Mouse (Mus musculus) left cerebral cortex, postnatal 4 days (tissue): ENCODE results near the gene Pex11b. TPM values are rescaled to one million over a fixed set of nuclear protein-coding genes. Genes with fewer than 3 reads are reported as not detected.
"Not testable (repeated sequence)": the region's sequence is repeated elsewhere in the genome, so short reads cannot be mapped to it uniquely, and the experiment has no call there.

ENCODE experiments used
- DNase-seq: peaks from one replicate; pipeline ENCODE4 v3.0.0-alpha.2; 2022
- intact Hi-C: fragments of 180-260 bp; cut with DNase I; formaldehyde crosslinking; loops from one replicate; pipeline ENCODE4 v1.15.1; 2025
- total RNA-seq, 2 experiments: library from RNA; stranded (reverse); gene quantifications; 2 replicates each; pipeline ENCODE4 v1.2.3; 2021

Pex11b gene
- total RNA-seq, 2 experiments from 2014 or later: 43.4 to 44.0 TPM

DNA sequence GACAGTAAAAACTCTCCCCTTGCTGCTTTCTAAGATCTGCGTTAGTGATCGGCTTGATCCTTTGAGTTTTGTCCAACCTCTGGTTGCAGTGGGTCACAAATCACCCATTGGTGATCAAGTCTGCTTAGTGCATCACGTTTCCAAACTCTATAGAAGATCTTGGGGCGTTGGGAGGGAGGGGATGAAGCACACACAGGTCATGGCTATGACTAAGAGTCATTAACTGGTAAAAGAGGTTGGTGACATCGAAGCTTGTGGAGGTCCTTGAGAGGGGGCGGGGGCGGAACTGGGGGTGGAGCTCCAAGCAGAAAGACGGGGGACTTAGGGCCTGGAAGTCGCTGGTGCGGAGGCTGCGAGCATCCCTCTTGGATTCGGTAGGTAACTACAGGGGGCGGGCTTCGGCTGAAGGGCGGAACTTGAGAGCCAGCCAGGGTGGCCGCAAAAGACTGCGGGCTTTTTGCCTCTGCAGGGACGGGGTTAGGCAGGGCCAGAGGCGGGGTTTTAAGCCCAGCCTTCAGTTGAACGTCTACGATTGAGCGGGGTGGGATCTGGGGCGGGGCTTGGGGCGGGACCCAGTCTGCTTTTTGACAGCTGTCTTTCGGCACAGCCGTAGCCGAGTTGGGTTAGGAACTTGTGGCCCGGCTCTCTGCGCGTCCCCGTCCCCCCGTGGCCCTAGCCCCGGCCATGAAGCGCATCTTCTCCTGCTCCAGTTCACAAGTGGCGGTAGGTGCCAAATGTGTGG, 34.7 kb downstream of the Pex11b start, which contains the start of gene Ankrd35:
Gene Ankrd35, plus strand, starts transcription at position 405 of the 742 bp plus-strand sequence.
- intact Hi-C loops: no loop called here
- DNase-seq: peak; percentile 77

DNA sequence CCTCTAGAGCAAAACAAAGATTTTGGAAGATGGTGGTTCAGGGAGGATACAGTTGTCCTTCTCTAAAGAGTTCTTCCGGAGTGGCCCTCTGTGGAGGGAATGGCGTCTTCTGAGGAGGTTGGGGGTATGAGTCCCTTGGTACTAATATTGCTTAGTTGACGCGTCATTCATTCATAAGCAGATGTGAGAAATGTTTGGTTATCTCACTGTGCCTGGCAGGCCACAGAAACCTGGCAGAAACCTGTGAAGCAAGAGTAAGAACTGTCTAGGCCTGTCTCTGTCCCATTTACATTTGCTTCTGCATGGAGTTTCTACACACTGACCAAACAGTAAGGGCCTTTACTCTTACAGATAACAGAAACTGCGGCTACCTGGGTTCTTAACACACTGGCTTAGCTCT, 36.3 kb downstream of the Pex11b start:
- intact Hi-C loops: no loop called here

GRCm38 (mm10) chr3:96673514-96673913, 38.3 kb downstream of the Pex11b start:
- intact Hi-C loops: no loop called here

More for the DNA sequence above, 36.3 kb downstream of the Pex11b start:
- no peak for DNase-seq

GRCm38 (mm10) chr3:96674442-96674841, 39.3 kb downstream of the Pex11b start:
- intact Hi-C loops: no loop called here
- DNase-seq: no peak

More at GRCm38 (mm10) chr3:96673514-96673913, 38.3 kb downstream of the Pex11b start:
- DNase-seq: no peak

DNA sequence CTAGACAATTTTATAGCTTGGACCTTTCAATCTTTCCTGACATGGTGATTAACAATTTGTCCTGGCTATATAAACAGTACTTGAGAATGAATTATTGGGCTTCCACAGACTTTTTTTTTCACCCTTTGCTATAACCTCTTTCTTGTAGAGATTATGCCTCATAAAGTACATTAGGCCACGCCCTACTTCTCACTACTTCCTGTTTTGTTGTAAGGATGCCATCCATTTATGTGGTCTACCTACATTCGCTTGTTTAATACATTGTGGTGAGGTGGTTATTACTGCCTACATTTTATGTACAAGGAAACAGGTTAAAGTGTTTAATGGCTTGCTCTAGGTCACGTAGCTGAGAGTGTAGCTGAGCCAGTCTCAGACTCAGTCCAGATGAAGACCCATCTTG, 40.0 kb downstream of the Pex11b start:
- intact Hi-C loops: no loop called here
- no peak for DNase-seq

DNA sequence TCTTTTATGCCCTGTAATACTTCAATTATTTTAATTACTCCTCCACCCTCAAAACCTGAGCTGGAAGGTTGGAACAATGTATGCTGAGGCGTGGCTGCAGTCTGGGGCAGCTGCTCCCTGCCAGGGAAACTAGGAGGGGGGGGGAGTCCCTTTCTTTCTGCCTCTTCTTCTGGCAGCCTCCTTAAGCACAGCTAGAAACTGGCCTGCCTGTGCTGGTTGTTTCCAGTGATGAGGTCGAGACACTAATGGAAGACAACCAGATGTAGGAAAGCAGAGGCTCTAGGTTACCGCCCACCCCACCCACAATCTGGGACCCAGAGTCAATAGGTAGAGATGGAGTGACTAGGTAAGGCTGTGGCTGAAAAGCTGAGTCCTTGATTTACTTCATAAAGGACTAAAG, 40.5 kb downstream of the Pex11b start:
- no peak for DNase-seq
- intact Hi-C loops: no loop called here

DNA sequence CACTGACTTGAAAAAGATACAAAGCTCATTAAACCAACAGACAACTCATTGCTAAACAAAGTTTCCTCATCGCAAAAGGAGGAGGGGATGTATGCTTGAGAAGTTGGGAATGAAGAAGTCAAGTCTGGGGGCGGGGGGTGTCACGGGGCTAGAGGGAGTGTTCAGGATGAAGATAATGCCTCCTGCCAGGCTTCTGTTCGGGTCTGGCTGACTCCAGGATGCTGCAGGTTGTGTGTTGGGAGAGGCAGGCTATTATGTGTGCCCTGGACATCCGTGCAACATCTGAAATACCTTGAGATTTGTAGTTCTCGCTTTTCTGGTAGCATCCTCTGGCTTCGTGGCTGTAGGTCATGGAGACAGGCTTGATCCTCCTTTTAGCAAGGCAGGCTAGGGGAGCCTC, 43.3 kb downstream of the Pex11b start:
- no peak for DNase-seq
- intact Hi-C loops: no loop called here

- intact Hi-C loops: no loop called here
- no peak for DNase-seq
Measured at GRCm38 (mm10) chr3:96679159-96679674, 44.0 kb downstream of the Pex11b start.

DNA sequence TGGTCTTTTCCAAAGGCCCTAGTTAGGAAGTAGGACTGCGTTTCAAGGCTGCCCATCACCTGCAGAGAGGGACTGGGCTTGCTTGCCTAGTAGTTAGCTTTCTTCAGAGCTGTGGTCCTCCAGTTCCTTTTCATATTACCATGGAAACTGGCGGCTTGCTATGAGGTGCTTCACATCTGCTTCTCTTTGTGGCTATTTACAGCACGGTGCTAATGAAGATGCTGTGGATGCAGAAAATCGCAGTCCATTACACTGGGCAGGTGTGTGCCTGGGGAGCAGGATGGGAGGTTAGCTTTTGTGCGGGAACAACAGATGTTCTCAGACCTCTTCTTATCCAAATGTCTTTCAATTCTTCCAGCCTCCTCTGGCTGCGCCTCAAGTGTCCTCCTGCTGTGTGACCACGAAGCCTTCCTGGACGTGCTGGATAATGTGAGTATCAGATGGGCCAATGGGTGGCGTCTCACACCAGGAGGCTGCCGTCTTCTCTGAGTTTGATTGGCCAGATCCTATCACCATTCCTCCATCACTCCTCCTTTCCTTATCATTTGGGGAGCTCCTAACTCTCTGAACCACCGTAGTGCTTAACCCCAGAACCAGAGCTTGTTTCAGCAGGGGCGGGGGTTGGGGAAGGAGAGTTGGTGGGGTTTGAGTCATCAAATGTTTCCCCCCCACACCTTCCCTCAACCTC, 45.2 kb downstream of the Pex11b start:
- intact Hi-C loops: no loop called here
- DNase-seq: no peak

DNA sequence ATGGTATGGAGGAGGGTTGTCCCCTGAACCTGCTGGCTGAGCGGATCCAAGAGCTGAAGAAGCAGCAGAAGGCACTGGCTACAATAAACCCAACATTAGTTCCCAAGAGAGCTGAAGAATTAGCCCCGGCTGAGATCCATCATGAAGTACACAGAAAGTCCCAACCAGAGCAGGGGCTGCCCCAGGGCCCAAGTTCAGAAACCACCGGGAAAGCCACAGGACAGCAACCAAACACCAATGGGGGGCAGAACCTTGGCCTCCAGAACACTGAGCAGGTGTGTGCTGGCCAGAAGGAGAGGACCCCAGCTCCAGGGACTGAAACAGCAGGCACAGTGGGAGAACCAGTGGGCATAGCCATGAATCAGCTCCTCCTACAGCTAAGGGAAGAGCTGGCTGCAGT, 48.3 kb downstream of the Pex11b start:
- intact Hi-C loops: no loop called here
- DNase-seq: no peak

GRCm38 (mm10) chr3:96684151-96684821, 49.1 kb downstream of the Pex11b start:
- intact Hi-C loops: no loop called here
- no peak for DNase-seq

- DNase-seq: no peak
- intact Hi-C loops: no loop called here
Measured at GRCm38 (mm10) chr3:96684822-96685156, 49.6 kb downstream of the Pex11b start.

GRCm38 (mm10) chr3:96686057-96686456, 50.9 kb downstream of the Pex11b start:
- intact Hi-C loops, DNase-seq: not testable (repeated sequence)

GRCm38 (mm10) chr3:96688854-96689253, 53.7 kb downstream of the Pex11b start:
- DNase-seq: no peak
- intact Hi-C loops: no loop called here

DNA sequence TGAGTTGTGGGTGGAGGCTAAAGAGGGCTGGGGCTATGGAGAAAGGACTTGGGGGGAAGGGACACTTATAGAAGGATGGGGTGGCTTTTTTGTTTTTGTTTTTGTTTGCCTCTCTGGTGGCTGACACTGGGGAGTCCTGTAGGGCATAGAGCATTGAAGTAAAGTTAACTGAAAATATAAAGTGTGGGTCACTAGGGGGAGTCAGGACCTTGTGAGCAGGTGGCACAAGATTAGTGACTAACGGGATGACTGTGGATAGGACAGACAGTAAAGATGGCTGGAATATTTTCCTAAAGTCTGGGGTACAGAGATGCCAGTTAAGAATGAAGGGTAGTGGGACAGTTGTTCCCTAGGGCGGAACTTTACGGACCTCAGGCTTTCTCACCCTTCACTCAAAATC, 55.1 kb downstream of the Pex11b start:
- intact Hi-C loops: no loop called here
- DNase-seq: no peak

DNA sequence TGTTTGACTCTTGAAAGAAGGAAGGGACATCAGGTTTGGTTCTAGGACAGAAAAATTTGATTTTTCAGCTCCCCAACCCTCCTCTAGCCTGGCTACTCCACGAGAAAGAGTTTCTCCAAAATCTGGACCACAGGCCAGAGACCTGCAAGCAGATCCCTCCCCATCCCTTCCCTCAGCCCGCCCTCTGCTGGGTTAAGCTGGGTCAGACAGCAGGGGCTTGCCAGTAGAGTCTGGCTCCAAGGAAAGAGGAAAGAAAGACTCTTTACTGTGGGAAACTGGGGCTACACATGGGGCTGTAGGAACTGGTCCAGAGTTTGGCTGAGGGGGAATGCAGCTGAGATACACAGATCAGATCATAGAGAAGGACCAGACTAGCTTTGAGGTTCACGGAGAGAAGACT, 57.3 kb downstream of the Pex11b start:
- intact Hi-C loops: no loop called here

GRCm38 (mm10) chr3:96693579-96693978, 58.4 kb downstream of the Pex11b start:
- no peak for DNase-seq
- intact Hi-C loops: no loop called here

More for the DNA sequence above, 57.3 kb downstream of the Pex11b start:
- DNase-seq: peak; percentile 65
